Mouse (Mus musculus): ENCODE data around the gene Cd7. TPM values are rescaled to one million over a fixed set of nuclear protein-coding genes. Genes with fewer than 3 reads are reported as not detected.
"Not testable (repeated sequence)": the region's sequence is repeated elsewhere in the genome, so short reads cannot be mapped to it uniquely, and the experiment has no call there.

Gene Cd7
- polyA plus RNA-seq, 1 experiment from 2014 or later = 3.2 TPM

DNA sequence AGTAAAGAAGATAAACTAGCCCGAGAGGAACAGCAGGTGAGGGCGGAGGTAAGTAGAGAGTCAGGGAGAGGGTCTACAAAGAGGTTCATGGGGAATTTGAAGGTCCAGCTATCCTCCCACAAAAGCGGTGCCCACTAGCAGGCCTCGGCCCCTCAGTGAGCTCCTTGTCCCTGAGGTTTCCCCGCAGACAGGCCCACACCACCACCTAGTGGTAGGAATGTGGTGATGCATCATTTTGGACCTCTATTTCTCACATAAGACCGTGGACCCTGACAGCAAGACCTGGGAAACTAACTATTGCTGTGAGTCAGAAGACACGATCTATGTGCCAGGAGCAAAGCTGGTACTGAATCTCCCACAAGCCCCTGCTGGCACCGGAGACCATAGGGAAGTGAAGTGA is 14.3 kb upstream of the Cd7 start:
- TF ChIP-seq CTCF (IDR thresholded peaks at IDR 0.05; ENCODE audit: low read depth) (peak; percentile 99), EP300 (IDR thresholded peaks at IDR 0.05; ENCODE audit: low read depth) (no peak)
- Histone ChIP-seq H3K27me3 (ENCODE audit: insufficient read depth, low read length) (no peaks in the 10 kb centered on the region), H3K36me3 (replicated peaks; ENCODE audit: insufficient read depth, low read length) (no peaks in the 10 kb centered on the region), H3K4me2 (ENCODE audit: low read depth, low read length) (no peak overlapping the region), H3K4me1 (ENCODE audit: insufficient read depth) (peaks cover 21% of the 10 kb centered on the region), H3K4me3 (ENCODE audit: low read depth, low read length) (no peak overlapping the region), H3K9ac (replicated peaks) (no peak overlapping the region), H3K27ac (ENCODE audit: low read depth) (no peak overlapping the region), H3K9me3 (ENCODE audit: low read length) (no peaks in the 10 kb centered on the region)
- ATAC-seq (peak; percentile 41), DNase-seq (peak; percentile 81)
- 18% methylated on average over 8 of the region's 8 CpGs for WGBS (ENCODE audit: insufficient replicate concordance)

DNA sequence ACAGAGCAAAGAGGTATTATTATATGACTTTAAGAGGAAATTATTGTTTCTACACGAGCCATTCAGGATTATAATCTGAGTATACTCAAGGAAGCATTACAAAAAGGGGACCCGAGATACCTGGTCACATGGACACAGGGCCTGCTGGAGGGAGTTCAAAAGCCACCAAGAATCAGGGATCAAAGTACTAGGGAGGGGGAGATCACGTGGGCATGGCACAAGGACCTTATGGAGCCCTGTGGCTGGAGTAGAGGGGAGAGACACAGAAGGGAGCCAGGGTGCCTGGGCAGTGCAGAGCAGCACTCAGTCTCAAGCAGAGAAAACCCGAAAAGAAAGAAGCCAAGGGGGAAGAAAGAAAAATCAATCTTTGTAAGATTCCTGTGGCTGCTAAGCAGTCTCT is 13.2 kb upstream of the Cd7 start:
- Histone ChIP-seq H3K4me3 (ENCODE audit: low read depth, low read length) (no peak overlapping the region), H3K4me2 (ENCODE audit: low read depth, low read length) (no peak overlapping the region), H3K9me3 (ENCODE audit: low read length) (no peaks in the 10 kb centered on the region), H3K9ac (replicated peaks) (no peak overlapping the region), H3K27ac (ENCODE audit: low read depth) (no peak overlapping the region), H3K27me3 (ENCODE audit: insufficient read depth, low read length) (no peaks in the 10 kb centered on the region), H3K36me3 (replicated peaks; ENCODE audit: insufficient read depth, low read length) (no peaks in the 10 kb centered on the region), H3K4me1 (ENCODE audit: insufficient read depth) (peaks cover 14% of the 10 kb centered on the region)
- TF ChIP-seq EP300 (IDR thresholded peaks at IDR 0.05; ENCODE audit: low read depth) = no peak
- no peak for TF ChIP-seq CTCF (IDR thresholded peaks at IDR 0.05; ENCODE audit: low read depth)
- DNase-seq (no peak), ATAC-seq (no peak)
- WGBS (ENCODE audit: insufficient replicate concordance) = 58% methylated on average over 4 of the region's 4 CpGs

DNA sequence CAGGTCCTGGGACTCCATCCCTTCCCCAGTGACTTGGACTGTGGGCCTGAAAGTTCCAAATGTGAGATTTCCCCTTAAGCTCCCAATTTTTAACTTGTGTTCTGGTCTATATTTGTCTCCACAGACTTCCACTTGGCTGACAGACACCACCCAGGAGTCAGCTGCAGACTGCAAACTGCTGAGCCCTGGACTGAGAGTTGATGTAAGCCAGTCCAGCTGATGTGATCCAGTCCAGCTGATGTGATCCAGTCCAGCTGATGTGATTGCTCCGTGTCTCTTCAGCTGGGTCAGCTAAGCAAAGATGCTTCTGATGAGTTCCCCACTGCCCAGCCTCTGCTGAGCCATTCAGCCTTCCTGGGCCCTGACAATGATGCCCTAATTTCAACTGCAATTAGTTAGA is 12.6 kb upstream of the Cd7 start:
- DNase-seq (no peak), ATAC-seq (no peak)
- Histone ChIP-seq H3K9me3 (ENCODE audit: low read length) (no peaks in the 10 kb centered on the region), H3K4me3 (ENCODE audit: low read depth, low read length) (no peak overlapping the region), H3K4me2 (ENCODE audit: low read depth, low read length) (no peak overlapping the region), H3K9ac (replicated peaks) (no peak overlapping the region), H3K4me1 (ENCODE audit: insufficient read depth) (peaks cover 9% of the 10 kb centered on the region), H3K27ac (ENCODE audit: low read depth) (no peak overlapping the region), H3K36me3 (replicated peaks; ENCODE audit: insufficient read depth, low read length) (no peaks in the 10 kb centered on the region), H3K27me3 (ENCODE audit: insufficient read depth, low read length) (no peaks in the 10 kb centered on the region)
- TF ChIP-seq CTCF (IDR thresholded peaks at IDR 0.05; ENCODE audit: low read depth) (no peak), EP300 (IDR thresholded peaks at IDR 0.05; ENCODE audit: low read depth) (no peak)
- WGBS (ENCODE audit: insufficient replicate concordance) = 55% methylated on average over 1 of the region's 1 CpGs

DNA sequence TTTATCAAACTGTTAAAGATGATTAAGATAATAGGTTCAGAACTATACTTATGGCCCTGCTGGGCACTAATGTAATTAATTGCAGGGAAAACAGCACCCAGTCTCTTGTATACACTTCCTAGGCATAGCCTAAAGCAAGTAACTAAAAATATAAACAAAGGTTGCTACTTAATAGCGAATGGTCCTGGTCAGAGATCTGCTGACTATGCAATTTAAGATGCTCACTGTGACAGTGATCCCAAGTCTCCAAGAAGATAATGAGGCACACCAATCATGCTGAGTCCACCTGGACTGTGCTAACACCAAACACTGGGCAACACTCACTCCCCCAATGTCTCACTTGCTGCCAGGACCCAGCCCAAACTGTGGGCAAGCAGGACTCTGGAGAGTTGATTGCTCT is 10.6 kb upstream of the Cd7 start:
- Histone ChIP-seq H3K36me3 (replicated peaks; ENCODE audit: insufficient read depth, low read length) (no peaks in the 10 kb centered on the region), H3K4me3 (ENCODE audit: low read depth, low read length) (no peak overlapping the region), H3K9me3 (ENCODE audit: low read length) (no peaks in the 10 kb centered on the region), H3K27me3 (ENCODE audit: insufficient read depth, low read length) (no peaks in the 10 kb centered on the region), H3K4me2 (ENCODE audit: low read depth, low read length) (no peak overlapping the region), H3K27ac (ENCODE audit: low read depth) (no peak overlapping the region), H3K4me1 (ENCODE audit: insufficient read depth) (no peaks in the 10 kb centered on the region), H3K9ac (replicated peaks) (no peak overlapping the region)
- ATAC-seq = no peak
- WGBS (ENCODE audit: insufficient replicate concordance) = 68% methylated on average over 1 of the region's 1 CpGs
- TF ChIP-seq EP300 (IDR thresholded peaks at IDR 0.05; ENCODE audit: low read depth) (no peak), CTCF (IDR thresholded peaks at IDR 0.05; ENCODE audit: low read depth) (no peak)
- no peak for DNase-seq

DNA sequence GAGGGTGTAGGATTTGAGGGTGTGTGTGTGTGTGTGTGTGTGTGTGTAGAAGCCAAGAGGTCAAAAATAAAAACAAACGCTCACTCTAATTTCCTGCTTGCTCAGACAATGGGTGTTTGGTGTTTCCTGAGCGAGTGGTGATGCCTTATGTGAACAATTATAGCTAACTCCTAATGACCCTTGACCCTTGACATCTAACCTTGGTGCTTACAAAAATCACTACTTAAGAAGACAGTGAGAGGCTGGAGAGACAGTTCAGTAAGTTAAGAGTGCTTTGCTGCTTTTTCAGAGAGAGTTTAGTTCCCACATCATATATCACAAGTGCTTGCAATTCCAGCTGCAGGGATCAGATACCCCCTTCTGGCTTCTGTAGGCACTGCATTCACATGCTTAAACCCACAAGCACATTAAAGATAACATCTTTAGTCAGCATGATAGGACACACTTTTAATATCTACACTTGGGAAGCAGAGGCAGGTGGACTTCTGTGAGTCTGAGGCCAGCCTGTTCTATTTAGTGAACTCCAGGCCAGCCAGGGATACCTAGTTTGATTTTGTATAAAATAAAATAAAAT is 8.7 kb upstream of the Cd7 start:
- Histone ChIP-seq H3K27me3 (ENCODE audit: insufficient read depth, low read length) (no peaks in the 10 kb centered on the region), H3K4me1 (ENCODE audit: insufficient read depth) (no peaks in the 10 kb centered on the region), H3K4me3 (ENCODE audit: low read depth, low read length) (no peak overlapping the region), H3K4me2 (ENCODE audit: low read depth, low read length) (no peak overlapping the region), H3K9me3 (ENCODE audit: low read length) (no peaks in the 10 kb centered on the region), H3K36me3 (replicated peaks; ENCODE audit: insufficient read depth, low read length) (no peaks in the 10 kb centered on the region), H3K27ac (ENCODE audit: low read depth) (no peak overlapping the region), H3K9ac (replicated peaks) (no peak overlapping the region)
- TF ChIP-seq EP300 (IDR thresholded peaks at IDR 0.05; ENCODE audit: low read depth) = no peak
- TF ChIP-seq CTCF (IDR thresholded peaks at IDR 0.05; ENCODE audit: low read depth) = peak; percentile 54
- ATAC-seq (no peak), DNase-seq (no peak)
- WGBS (ENCODE audit: insufficient replicate concordance) = 46% methylated on average over 2 of the region's 2 CpGs

DNA sequence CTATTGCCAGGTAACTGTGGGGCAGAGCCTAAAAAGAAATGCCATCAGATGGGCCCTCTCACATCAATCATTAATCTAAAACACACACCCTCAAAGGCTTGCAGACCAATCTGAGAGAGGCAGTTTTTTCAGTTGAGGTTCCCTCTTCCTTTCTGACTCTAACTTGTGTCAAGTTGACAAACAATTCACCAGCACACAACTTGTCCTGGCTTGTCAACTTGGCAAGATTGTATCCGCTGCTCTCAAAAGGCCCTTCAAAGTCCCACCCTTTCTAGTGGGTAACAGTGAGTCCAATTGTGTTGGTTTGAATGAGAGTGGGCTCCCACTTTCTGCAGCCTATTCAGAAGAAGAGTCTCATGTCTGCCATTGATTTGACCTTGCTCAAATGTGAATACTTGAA is 6.1 kb upstream of the Cd7 start:
- Histone ChIP-seq H3K4me3 (ENCODE audit: low read depth, low read length) (no peak overlapping the region), H3K9me3 (ENCODE audit: low read length) (no peaks in the 10 kb centered on the region), H3K4me2 (ENCODE audit: low read depth, low read length) (no peak overlapping the region), H3K9ac (replicated peaks) (no peak overlapping the region), H3K27ac (ENCODE audit: low read depth) (no peak overlapping the region), H3K36me3 (replicated peaks; ENCODE audit: insufficient read depth, low read length) (no peaks in the 10 kb centered on the region), H3K4me1 (ENCODE audit: insufficient read depth) (no peaks in the 10 kb centered on the region), H3K27me3 (ENCODE audit: insufficient read depth, low read length) (no peaks in the 10 kb centered on the region)
- TF ChIP-seq CTCF (IDR thresholded peaks at IDR 0.05; ENCODE audit: low read depth) = no peak
- no peak for TF ChIP-seq EP300 (IDR thresholded peaks at IDR 0.05; ENCODE audit: low read depth)
- ATAC-seq = no peak
- WGBS (ENCODE audit: insufficient replicate concordance) = 65% methylated on average over 1 of the region's 1 CpGs
- DNase-seq = no peak

DNA sequence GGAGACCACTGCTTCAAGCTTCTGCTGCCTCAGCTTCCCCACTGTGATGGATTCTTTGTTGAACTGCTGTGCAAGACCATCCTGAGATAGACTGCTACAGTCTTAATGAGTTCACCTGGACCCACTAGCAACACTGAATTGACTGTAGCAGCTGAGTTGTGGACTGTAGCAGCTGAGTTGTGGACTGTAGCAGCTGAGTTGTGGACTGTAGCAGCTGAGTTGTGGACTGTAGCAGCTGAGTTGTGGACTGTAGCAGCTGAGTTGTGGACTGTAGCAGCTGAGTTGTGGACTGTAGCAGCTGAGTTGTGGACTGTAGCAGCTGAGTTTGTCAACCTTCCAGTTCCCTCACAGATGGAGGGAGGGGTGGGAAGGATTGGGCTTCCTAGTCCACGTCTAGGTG is 3.8 kb upstream of the Cd7 start:
- not testable (repeated sequence) for H3K4me2 ChIP-seq (ENCODE audit: low read depth, low read length); H3K4me1 ChIP-seq (ENCODE audit: insufficient read depth); ATAC-seq; H3K27ac ChIP-seq (ENCODE audit: low read depth); H3K9ac ChIP-seq (replicated peaks); DNase-seq; H3K36me3 ChIP-seq (replicated peaks; ENCODE audit: insufficient read depth, low read length); H3K27me3 ChIP-seq (ENCODE audit: insufficient read depth, low read length); H3K4me3 ChIP-seq (ENCODE audit: low read depth, low read length); H3K9me3 ChIP-seq (ENCODE audit: low read length)
- WGBS (ENCODE audit: insufficient replicate concordance) = 55% methylated on average over 1 of the region's 1 CpGs
